Mouse (Mus musculus) right cerebral cortex, postnatal 25 days (tissue): ENCODE data around the gene Reg3a.
"Not testable (repeated sequence)": the region's sequence is repeated elsewhere in the genome, so short reads cannot be mapped to it uniquely, and the experiment has no call there.

Experiments used
- DNase-seq: peaks from one replicate; pipeline ENCODE4 v3.0.0; 2022

Reg3a gene

GRCm38 (mm10) chr6:78380409-78380808 lies at the start of gene Reg3a:
Reg3a (plus strand) TSS chr6:78380709.
- DNase-seq, result no peak

- no peak for DNase-seq
These were observed 48.5 kb upstream of the Reg3a start for GRCm38 (mm10) chr6:78331919-78332569.

GRCm38 (mm10) chr6:78340296-78340695 lies 40.2 kb upstream of the Reg3a start:
- DNase-seq, result peak; percentile 14

GRCm38 (mm10) chr6:78341689-78342088 lies 38.8 kb upstream of the Reg3a start:
- DNase-seq, result no peak

GRCm38 (mm10) chr6:78361971-78362563 lies 18.4 kb upstream of the Reg3a start:
- no peak for DNase-seq

- no peak for DNase-seq
These were observed 10.2 kb upstream of the Reg3a start, which contains the start of gene Reg3b for GRCm38 (mm10) chr6:78370357-78370756. Reg3b (plus strand) TSS chr6:78370657.

GRCm38 (mm10) chr6:78378765-78379164 lies 1.7 kb upstream of the Reg3a start, which contains the start of gene Reg3d:
Reg3d (minus strand) TSS chr6:78378865.
- DNase-seq, result no peak

GRCm38 (mm10) chr6:78385609-78386008 lies 5.1 kb downstream of the Reg3a start:
- DNase-seq, result no peak

- DNase-seq, result not testable (repeated sequence)
These were observed 14.8 kb downstream of the Reg3a start, which contains the start of gene Reg2 for GRCm38 (mm10) chr6:78395323-78395722. Reg2 (plus strand) TSS chr6:78395623.

GRCm38 (mm10) chr6:78422411-78422810 lies 41.9 kb downstream of the Reg3a start, which contains the start of gene Reg1:
Reg1 (plus strand) TSS chr6:78422711.
- DNase-seq, result not testable (repeated sequence)

GRCm38 (mm10) chr6:78425497-78425896 lies 45.0 kb downstream of the Reg3a start:
- no peak for DNase-seq
